Mouse (Mus musculus): ENCODE results near the gene Col6a5.
"Not testable (repeated sequence)": the region's sequence is repeated elsewhere in the genome, so short reads cannot be mapped to it uniquely, and the experiment has no call there.

Col6a5 gene

GRCm38 (mm10) chr9:105910166-105910565, 50.3 kb downstream of the Col6a5 start:
- in situ Hi-C loops (cut with MboI, MseI), result no loop called here

- in situ Hi-C loops (cut with MboI, MseI), result no loop called here
These were observed 51.1 kb downstream of the Col6a5 start for GRCm38 (mm10) chr9:105909352-105909751.

- in situ Hi-C loops (cut with MboI, MseI), result no loop called here
These were observed 53.0 kb downstream of the Col6a5 start for GRCm38 (mm10) chr9:105907411-105907810.

- in situ Hi-C loops (cut with MboI, MseI), result loop anchor here in 1 of 2 experiments (25.0 kb wide), 1 partner anchor 925 kb away; the partner anchor contains the start of gene Dcaf1
These were observed 72.9 kb downstream of the Col6a5 start for GRCm38 (mm10) chr9:105887521-105887920.

- in situ Hi-C loops (cut with MboI, MseI), result loop anchor here in 1 of 2 experiments (25.0 kb wide), 1 partner anchor 927 kb away; the partner anchor contains the start of gene Dcaf1
These were observed 75.6 kb downstream of the Col6a5 start for GRCm38 (mm10) chr9:105884656-105885430.

- in situ Hi-C loops (cut with MboI, MseI), result loop anchor here in 1 of 2 experiments (25.0 kb wide), 1 partner anchor 932 kb away; the partner anchor contains the start of gene Dcaf1
These were observed 79.7 kb downstream of the Col6a5 start for GRCm38 (mm10) chr9:105880743-105881142.

- in situ Hi-C loops (cut with MboI, MseI), result loop anchor here in 1 of 2 experiments (25.0 kb wide), 1 partner anchor 934 kb away; the partner anchor contains the start of gene Dcaf1
These were observed 81.9 kb downstream of the Col6a5 start for GRCm38 (mm10) chr9:105878365-105879108.

GRCm38 (mm10) chr9:105876124-105876523, 84.3 kb downstream of the Col6a5 start:
- in situ Hi-C loops (cut with MboI, MseI), result loop anchor here in 1 of 2 experiments (25.0 kb wide), 1 partner anchor 936 kb away; the partner anchor contains the start of gene Dcaf1

- in situ Hi-C loops (cut with MboI, MseI), result no loop called here
These were observed 88.8 kb downstream of the Col6a5 start for GRCm38 (mm10) chr9:105871643-105872042.

- in situ Hi-C loops (cut with MboI, MseI), result no loop called here
These were observed 102.7 kb downstream of the Col6a5 start for GRCm38 (mm10) chr9:105857773-105858172.

- in situ Hi-C loops (cut with MboI, MseI), result no loop called here
These were observed 107.7 kb downstream of the Col6a5 start for GRCm38 (mm10) chr9:105852778-105853065.

GRCm38 (mm10) chr9:105852015-105852777, 108.2 kb downstream of the Col6a5 start:
- in situ Hi-C loops (cut with MboI, MseI), result no loop called here

- in situ Hi-C loops (cut with MboI, MseI), result no loop called here
These were observed 109.4 kb downstream of the Col6a5 start for GRCm38 (mm10) chr9:105851011-105851410.

GRCm38 (mm10) chr9:105848396-105848795, 112.0 kb downstream of the Col6a5 start:
- in situ Hi-C loops (cut with MboI, MseI), result no loop called here

- in situ Hi-C loops (cut with MboI, MseI), result no loop called here
These were observed 113.2 kb downstream of the Col6a5 start for GRCm38 (mm10) chr9:105847261-105847660.

GRCm38 (mm10) chr9:105841386-105841785, 119.1 kb downstream of the Col6a5 start:
- in situ Hi-C loops (cut with MboI, MseI), result not testable (repeated sequence)

- in situ Hi-C loops (cut with MboI, MseI), result no loop called here
These were observed 121.3 kb downstream of the Col6a5 start for GRCm38 (mm10) chr9:105839147-105839515.

- in situ Hi-C loops (cut with MboI, MseI), result no loop called here
These were observed 121.9 kb downstream of the Col6a5 start for GRCm38 (mm10) chr9:105838396-105839146.

- in situ Hi-C loops (cut with MboI, MseI), result no loop called here
These were observed 124.9 kb downstream of the Col6a5 start for GRCm38 (mm10) chr9:105835587-105835986.

- in situ Hi-C loops (cut with MboI, MseI), result loop anchor here in 1 of 2 experiments (5.0 kb wide), 1 partner anchor 97 kb away; no protein-coding TSS in a partner anchor
These were observed 125.6 kb downstream of the Col6a5 start for GRCm38 (mm10) chr9:105834799-105835198.

- in situ Hi-C loops (cut with MboI, MseI), result loop anchor here in 1 of 2 experiments (5.0 kb wide), 1 partner anchor 94 kb away; no protein-coding TSS in a partner anchor
These were observed 129.2 kb downstream of the Col6a5 start for GRCm38 (mm10) chr9:105831291-105831690.
